Mouse (Mus musculus): ENCODE results near the gene Olfr547. TPM values are rescaled to one million over a fixed set of nuclear protein-coding genes. Genes with fewer than 3 reads are reported as not detected.
"Not testable (repeated sequence)": the region's sequence is repeated elsewhere in the genome, so short reads cannot be mapped to it uniquely, and the experiment has no call there.

Gene Olfr547
- not detected for total RNA-seq (2021)
- long read RNA-seq, experiment 1: 0 reads
- long read RNA-seq, experiment 2: 0 reads

DNA sequence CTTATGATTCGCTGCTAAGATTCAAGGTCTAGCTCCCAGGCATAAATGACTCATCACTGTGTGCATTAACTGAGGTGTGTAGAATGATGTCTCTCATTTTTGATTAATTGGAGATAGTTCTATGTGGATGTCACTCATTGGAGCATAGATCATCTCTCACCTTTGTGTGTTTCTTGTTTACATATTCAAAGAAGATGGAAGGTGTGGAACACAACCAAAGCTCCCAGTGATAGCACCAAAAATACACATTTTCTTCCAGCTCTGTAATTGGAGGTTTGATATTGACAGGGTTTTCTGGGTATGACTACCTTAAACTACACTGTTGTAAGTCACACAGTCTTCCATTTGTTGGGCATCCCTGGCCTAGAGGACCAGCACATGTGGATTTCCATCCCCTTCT is at the start of gene Olfr547:
Gene Olfr547 (plus strand): TSS at position 301 of the 400 bp plus-strand sequence.
- no peak for DNase-seq

DNA sequence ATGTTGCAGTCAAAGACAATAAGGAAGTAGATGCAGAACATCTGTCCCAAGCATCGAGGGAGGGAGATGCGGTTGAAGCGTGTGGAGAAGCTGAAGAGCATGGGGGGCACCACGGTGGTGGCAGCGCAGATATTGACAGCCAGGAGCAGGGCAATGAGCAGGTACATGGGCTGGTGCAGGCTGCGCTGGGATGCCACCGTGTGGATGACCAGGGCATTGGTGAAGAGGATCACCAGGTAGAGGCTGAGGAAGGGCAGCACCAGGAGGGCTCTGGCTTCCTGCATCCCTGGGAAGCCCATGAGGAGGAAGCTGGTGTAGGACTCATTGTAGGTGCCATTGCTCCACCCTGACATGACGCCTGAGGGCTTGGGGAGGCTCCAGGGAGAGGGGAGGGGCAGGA is 49.8 kb upstream of the Olfr547 start:
- DNase-seq: not testable (repeated sequence)

DNA sequence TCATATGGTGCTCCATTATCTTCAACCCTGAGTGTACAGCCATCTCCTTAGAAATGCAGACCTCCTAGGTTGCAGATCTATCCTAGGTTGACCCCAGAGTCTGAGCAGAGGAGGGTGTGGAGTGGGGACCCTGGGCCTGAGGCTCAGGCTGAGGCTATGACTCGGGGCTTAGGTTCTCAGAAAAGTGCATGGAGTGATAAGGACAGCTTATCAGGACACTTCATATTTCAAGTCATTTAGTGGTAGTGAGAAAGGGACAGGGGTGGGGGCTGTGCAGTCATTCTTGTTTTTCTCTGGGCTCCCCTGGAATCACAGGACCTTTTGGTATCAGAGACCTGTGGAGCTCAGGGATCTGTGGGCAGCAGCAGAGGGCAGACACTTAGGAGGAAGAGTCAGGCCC is 48.4 kb upstream of the Olfr547 start:
- no peak for DNase-seq

DNA sequence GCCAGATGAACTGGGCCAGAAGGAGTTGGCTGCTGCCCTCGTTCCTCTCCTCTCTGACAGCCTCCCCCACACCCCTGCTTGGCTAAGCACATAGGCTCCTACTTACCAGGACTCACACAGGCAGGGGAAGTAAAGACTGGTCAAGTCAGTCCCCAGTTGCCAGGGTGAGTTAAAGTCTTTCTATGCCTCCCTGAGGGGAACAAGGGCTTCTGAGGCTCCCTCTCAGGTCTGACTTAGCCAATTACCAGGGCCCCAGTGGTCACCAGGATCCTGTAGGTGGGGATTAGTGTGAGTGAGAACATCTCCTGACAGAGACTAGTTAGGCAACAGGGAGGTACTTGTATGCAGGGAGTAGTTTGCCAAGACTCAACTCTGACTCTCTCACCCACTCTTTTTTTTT is 46.4 kb upstream of the Olfr547 start, which contains the start of gene Olfr544:
Gene Olfr544 (minus strand): TSS at position 153 of the 400 bp plus-strand sequence.
- DNase-seq: no peak

DNA sequence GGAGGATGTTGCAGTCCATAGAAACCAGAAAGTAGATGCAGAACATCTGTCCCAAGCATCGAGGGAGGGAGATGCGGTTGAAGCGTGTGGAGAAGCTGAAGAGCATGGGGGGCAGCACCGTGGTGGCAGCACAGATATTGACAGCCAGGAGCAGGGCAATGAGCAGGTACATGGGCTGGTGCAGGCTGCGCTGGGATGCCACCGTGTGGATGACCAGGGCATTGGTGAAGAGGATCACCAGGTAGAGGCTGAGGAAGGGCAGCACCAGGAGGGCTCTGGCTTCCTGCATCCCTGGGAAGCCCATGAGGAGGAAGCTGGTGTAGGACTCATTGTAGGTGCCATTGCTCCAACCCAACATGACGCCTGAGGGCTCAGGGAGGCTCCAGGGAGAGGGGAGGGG is 40.1 kb upstream of the Olfr547 start:
- not testable (repeated sequence) for DNase-seq

DNA sequence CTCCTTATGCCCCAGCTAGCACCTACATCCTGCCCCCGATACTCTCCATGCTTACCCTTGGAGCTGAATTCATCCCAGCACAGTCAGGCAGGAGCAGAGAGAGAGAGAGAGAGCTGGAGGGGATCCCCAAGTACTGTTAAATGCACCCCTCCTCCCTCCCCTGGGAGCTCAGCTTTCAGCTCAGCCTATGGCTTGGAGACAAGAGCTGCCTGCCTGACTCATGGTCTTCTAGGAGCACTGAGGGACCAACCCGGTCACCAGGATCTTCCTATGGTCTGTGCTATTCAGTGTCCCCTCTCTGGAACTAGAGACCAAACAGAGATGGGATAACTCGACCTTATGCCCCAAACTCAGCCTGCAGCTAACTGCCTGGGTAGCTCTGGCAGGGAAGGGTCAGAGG is 35.1 kb upstream of the Olfr547 start, which contains the start of gene Olfr545:
Gene Olfr545 (minus strand): TSS at position 101 of the 400 bp plus-strand sequence.
- DNase-seq: no peak

DNA sequence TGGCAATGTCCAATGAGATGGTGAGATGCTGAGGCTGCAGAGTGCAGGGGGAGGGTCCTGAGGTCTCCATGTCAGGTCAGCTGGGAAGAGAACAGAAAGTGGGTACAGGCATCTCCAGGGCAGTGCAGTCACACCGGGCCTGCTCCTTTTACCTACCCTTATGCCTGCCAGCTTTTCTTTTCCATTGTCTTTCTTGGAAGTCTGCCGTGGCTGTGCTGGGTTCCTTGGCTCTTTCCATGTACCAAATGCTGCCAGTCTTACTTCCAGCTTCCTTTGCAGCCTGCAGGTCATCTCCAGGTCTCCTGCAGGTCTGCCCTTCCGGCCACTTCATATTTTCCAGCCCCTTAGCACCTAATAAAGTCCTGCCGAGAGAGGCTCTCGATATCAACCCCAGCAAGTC is 32.6 kb upstream of the Olfr547 start:
- DNase-seq: no peak

DNA sequence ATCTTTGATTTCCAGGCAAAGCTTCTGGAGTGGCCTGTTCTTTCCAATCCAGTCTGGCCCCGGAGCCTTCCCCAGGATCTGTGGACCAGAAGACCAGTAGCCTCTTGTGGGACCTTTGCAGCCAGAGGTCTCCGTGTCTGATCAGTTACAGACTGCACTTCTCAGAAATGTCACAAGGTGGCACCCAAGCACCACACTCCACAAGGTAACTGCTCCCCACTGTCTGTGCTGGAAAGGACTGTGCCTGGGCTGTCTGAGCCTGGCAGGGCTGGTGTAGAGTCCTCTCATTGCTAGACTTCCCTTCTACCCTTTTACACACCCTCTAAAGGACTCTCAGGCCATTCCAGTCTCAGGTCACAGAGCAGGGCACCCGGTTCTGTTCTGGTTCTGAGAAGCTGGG is 27.7 kb upstream of the Olfr547 start:
- DNase-seq: peak; percentile 84

DNA sequence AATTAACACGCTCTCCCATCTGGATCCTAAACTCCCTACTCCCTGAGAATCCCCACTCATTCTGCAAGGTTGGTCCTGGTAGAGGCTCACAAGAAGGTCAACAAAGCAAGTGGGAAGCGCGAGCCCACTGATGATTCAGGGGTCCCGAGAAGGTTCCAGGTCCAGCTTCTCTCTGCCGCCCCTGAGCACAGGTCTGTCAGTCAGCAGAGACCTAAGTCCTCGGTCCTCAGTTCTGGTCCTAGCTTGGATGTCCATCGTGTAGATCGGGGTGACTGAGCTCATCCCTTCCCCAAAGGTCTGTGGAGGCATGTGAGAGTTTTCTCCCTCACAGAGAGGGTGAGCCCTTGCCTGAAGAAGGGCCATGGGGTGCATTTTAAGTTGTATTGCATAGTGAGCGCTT is 26.5 kb upstream of the Olfr547 start:
- DNase-seq: no peak

DNA sequence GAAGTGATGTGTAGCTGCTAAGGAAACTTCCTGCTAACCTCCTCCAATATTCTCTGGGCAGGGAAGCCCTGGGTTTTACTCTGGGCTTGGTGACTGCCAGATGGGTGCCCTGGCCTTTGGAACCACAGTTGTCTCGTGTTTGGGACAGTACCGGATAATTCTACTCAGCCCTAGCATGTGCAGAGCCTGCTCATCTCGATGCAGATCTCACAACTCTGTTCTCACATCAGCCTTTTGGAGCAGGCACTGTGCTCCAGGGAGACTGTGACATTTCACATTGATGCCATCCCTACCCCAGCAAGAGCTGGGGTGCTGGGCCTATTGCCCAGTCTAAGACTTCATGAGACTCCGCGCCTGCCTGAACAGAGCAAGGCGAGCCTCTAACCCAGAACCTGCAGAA is 25.9 kb upstream of the Olfr547 start:
- no peak for DNase-seq

DNA sequence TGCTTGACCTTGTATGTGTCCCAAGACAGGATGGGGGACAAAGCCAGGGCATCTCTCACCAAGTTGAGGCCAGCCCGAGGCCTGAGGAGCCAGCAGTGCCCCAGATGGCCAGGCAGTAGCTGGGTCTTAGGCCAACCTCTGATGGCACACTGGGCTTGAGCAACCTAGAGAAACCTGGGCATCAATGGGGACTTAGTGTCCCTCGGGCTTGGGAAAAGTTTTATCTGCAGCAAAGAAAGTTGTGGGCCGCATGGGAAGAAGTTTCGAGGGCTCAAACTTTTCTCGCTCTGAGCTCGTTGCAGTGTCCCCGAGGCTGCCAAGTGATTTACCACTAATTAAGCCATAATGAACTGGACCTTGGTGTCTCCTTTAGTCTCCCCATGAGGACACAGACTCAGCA is 24.8 kb upstream of the Olfr547 start:
- DNase-seq: no peak

DNA sequence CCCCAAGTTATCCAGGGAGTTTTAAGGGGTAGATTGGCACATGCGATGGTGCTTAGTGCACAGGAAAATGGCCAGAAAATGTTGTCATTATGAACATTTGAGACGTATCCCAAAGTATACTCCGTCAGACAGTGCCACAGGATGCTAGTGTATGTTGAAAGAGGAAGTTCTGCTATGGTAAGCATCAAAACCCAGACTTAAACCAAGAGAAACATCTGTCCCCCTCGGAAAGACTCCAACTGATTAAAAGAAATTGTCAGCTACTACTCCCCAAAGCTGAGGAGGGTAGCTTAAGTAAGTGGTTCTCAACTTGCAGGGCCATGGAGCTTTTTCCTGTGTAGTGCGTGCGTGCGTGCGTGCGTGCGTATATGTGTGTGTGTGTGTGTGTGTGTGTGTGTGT is 22.6 kb upstream of the Olfr547 start:
- DNase-seq: no peak

DNA sequence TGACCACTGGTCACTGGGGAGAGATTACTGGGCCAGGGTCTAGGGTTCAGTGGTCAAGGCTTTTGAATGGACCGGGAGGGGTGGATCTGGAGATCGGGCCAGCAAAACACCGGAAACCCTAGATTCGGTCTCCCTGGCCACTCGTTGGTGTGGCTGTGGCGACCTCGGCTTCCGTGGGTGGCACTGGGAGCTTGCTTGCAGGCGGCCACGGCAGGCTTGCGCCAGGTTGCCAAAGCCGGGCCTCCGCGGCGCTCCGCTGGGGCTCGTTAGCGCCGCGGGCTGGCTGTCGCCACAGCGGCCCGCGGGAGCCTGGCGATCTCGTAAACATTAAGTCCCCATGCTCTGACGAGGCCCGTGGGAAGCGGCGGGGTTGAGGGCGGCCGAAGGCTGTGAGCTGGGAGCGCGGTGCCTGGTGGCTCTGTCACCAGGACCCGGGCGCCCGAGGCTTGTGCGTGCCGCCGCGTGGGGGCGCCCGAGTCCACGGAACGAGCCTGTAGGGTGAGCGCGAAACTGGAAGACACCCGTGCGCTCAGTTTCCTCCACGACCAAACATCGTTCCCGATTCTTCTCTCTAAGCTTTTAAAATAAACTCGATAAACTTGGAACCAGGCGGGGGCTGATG is 21.6 kb upstream of the Olfr547 start:
- peak; percentile 96 for DNase-seq

DNA sequence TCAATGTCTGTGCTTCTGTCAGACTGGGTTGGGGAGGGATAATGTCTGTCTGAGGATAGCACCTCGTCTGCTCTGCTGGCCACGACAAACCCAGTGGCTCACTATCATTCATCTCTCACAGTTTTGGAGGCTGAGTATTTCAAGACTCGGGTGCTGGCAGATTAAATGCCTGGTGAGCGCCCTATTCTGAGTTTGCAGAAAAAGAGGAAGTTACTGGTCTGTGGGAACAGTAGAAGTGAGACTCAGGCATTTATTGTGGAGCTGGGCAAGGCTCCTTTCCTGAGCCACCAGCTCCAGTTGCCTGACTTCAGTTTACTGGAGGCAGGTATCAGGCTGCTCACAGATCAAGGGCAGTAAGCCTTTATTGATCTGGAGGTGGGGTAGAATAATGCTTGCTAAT is 20.4 kb upstream of the Olfr547 start:
- no peak for DNase-seq

DNA sequence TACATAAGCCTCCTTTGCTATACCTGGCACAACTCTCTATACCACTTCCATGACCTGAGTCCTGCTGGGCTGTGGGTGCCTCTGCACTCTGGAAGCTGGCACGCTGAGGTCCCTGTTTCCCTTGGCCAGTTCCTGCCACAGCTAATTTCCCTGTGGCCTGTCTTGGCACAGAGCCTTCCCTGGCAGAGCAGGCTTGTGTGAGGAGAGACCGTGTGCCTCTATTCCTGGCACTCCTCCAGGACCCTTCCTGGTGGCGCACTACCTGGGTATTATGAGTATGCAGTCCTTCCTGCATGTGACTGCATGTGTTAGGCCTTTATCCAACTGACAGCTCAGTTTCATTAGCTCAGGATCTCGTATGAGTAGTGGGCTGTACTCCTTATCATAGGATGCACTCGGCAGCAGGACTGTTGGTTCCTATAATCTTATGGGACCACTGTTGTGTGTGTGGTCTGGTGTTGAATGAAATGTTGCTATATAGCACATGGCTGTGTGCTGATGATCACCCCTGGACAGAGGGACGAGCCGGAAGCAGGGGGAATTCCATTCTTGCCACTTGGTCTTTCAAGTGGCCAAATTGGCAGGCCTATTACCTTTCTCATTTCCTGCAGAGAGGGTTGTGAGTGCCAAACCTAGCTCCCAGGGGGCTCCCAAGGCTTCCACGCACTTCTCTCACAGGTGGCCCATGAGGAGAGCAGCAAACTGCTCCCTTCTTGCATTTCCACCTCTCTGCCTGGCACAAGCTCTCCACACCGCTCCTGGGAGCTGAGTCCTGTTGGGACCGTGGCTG is 18.1 kb upstream of the Olfr547 start:
- DNase-seq: peak; percentile 72

DNA sequence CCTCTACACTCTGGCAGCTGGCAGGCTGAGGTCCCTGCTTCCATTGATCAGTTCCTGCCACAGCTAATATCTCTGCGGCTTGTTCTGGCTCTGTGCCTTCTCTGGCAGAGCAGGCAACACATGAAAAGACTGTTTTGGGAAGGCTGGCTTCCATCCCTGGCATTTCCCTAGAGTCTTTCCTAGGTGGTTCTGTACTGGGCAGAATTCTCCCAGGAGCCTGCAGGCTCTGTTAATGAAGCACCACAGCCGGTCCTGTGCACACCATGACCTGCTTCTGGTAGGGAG is 17.6 kb upstream of the Olfr547 start:
- no peak for DNase-seq

DNA sequence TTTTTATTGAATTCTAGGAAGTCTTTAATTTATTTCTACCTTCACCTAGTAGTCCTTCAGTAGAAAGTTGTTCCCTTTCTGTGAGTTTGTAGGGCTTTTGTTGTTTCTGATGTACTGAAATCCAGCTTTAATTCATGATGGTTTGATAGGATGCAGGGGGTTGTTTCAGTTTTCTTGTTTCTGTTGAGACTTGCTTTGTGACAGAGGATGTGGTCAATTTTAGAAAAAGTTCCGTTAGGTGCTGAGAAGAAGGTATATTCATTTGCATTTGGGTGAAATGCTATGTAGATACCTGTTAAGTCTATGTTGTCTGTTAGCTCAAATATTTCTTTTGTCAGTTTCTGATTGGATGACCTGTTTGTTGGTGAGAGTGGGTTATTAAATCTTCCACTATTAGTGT is 5.5 kb upstream of the Olfr547 start:
- DNase-seq: no peak

DNA sequence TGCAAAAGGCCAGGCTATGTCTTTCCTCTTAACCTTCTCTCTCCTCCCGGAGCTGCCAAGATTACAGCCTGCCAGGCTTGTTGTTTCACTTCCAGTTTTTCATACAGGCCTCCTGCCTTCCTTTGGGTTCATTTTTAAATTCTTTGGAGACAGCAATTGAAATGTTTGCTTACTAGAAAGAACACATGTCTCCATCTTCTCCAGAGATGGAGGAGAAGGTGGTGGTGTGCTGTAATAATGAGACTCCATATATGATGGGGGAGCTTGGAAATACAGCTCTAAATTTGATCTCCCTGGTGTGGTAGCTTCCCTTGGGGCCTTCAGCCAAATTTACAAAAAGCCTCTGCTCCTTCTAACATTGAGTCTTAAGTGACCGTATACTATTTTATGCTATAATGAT is 6.0 kb downstream of the Olfr547 start, which contains the start of gene Olfr548-ps1:
Gene Olfr548-ps1 (plus strand): TSS at position 301 of the 400 bp plus-strand sequence.
- no peak for DNase-seq

DNA sequence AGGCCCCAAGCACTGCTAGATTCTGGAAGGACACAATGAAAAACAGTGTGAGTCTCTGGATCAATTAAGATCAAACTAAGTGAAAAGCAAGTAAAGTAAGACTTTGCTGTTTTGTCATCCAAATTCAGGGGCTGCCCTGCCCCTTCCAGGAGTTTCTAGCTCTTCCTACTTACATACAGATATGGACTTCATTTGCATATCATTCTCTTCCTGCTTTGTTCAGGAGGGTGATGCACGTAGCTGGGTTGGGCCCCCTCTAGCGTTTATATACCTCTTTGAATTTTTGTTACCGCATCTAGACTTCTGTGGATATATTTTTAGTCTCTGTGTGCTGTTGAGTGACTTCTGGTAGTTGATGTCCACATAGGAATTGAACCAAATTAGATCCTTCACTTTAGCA is 6.7 kb downstream of the Olfr547 start:
- no peak for DNase-seq

DNA sequence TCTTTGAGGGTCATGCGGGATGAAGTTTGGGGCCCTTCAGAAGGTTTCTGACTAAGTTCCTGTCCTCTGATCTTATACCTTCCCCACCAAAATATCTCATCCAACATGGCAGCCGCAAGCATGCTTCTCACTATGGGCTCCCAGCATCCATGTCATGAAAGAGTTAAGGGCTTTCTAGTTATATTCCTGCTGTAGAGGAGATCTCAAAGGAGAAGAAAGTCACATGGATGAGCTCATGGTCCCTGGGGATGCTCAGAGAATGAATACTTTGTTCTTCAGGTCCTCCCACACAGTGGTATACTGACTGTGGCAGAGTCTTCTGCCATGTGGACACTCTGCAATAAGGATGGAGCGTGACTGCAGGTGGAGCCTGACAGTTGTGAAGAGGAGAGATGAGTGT is 15.0 kb downstream of the Olfr547 start, which contains the start of gene Olfr549:
Gene Olfr549 (plus strand): TSS at position 301 of the 400 bp plus-strand sequence.
- no peak for DNase-seq

DNA sequence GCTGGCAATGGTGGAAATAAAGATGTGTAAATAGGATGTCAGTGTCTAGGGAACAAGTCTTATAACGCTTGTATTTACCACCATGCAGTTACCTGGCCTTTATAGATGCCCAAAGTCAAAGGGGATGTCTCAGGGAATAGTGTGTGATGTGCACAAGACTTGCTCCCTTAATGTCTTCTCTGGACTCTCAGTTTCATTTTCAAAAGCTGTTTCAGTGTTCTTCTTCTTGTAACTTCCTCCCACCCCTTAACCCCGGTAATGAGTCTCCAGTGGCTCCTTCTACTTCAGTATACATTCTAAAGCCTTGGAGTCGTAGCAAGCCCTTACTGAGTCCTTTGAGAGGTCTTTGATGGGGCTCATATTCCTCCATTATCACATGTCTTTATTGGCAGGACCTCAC is 18.7 kb downstream of the Olfr547 start:
- DNase-seq: no peak

DNA sequence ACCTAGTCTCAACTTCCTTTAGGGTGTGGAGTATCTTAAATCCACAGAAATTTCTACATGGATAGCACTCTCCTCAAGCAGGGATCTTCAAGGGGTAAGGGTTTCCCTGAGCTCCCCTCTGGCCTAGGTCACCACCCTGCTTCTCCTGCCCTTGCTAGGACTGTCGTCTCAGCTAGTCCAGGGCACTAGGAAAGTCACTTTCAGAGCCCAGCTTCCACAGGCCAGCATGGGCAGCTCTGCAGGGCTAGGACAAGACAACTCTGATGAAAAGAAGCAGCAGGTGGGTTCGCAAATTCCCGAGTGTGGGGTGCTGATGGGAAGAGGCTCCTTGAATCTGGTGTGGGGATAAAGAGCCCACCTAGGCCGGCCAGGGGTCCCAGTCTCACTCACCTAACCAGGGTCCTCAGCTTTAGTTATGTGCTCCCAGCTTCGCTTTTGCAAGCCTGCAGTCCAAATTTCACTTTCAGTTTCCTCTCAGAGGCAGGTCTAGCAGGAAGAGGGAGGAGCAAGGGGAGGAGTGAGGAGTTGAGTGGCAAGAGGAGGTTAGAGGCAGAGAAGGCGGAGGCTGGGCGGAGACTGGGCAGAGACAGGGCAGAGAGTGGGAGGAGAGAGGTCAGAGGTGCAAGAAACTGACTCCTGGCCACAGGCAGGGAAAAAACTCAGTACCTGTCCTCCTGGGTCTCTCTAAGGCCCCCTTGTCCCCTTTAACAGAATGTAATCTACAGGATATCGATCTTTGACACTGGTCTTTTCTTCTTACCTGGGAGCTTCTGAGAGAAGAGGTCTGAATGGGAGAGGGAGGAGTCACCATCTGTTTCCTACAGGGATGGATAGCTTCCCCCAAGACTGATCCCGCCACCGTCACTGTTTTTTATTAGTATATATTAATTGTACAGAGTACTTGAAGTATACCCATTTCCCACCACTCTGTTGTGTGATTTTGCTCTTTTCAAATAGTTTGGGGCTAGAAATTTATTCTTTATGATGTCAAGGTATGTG is 30.7 kb downstream of the Olfr547 start, which contains the start of gene Trim21:
Gene Trim21 (minus strand): TSS at position 488 of the 999 bp plus-strand sequence.
- DNase-seq: peak; percentile 93

Data from adrenal gland, postnatal 10 days (tissue).